Mouse (Mus musculus) layer of hippocampus, adult 9-10 months (tissue): ENCODE measurements at regions not wholly inside any gene's neighbourhood (a gene's known extent, or its start where the extent isn't known, plus 50 kb on each side); places are given as distances from the start of the nearest gene placed in this dataset.
"Not testable (repeated sequence)": the region's sequence is repeated elsewhere in the genome, so short reads cannot be mapped to it uniquely, and the experiment has no call there.

ENCODE experiments used
- DNase-seq: peaks from one replicate; pipeline ENCODE4 v3.0.0; 2022; ENCODE audit warnings: low spot score

- DNase-seq = no peak
Observed at GRCm38 (mm10) chr12:15114793-15115192, 701.9 kb downstream of the Trib2 start.

GRCm38 (mm10) chr12:15111049-15111448 lies 705.7 kb downstream of the Trib2 start:
- DNase-seq = no peak

- no peak for DNase-seq
Observed at GRCm38 (mm10) chr12:15104876-15105275, 711.8 kb downstream of the Trib2 start.

GRCm38 (mm10) chr12:15078615-15079014 lies 738.1 kb downstream of the Trib2 start:
- DNase-seq = no peak

GRCm38 (mm10) chr12:15064351-15064750 lies 752.4 kb downstream of the Trib2 start:
- no peak for DNase-seq

- DNase-seq = no peak
Observed at GRCm38 (mm10) chr12:15051387-15051786, 765.3 kb downstream of the Trib2 start.

- DNase-seq = no peak
Observed at GRCm38 (mm10) chr12:15043264-15043663, 773.5 kb downstream of the Trib2 start.

- DNase-seq = no peak
Observed at GRCm38 (mm10) chr12:15011091-15011490, 805.6 kb downstream of the Trib2 start.

- not testable (repeated sequence) for DNase-seq
Observed at GRCm38 (mm10) chr12:15002401-15002800, 814.3 kb downstream of the Trib2 start.
